Mouse (Mus musculus) c-Kit-negative CD71-positive TER-119-positive erythroid progenitor cells, embryonic 14.5 days (primary cell): ENCODE data around the gene Pi16.
A peak's percentile ranks its signal among the peaks of the same experiment; 100 is the strongest.

Experiments used
- DNase-seq: peaks from one replicate; pipeline ENCODE4 v3.0.0-alpha.2; 2013; ENCODE audit warnings: low read depth, low spot score

Pi16 gene

DNA sequence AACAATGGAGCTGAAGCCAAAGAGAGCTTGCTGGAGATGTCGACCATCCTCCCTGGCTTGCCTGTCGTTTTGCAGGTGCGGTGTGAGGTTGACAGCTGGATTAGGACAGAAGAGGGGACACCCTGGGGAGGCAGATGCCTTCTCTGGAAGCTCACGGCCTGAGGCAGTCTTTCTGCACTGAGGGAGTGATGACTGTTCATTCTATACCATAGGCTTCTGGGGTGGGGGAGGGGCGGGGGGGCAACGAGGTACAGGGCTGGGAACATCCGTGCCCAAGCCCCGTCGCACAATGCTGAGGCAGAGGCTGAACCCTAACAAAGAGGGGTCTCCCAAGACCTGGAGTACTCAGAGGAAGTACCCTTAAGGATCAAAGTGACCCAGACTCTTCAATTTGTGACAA is 39.4 kb downstream of the Pi16 start:
- no peak for DNase-seq

- no peak for DNase-seq
These were observed 41.4 kb downstream of the Pi16 start for GRCm38 (mm10) chr17:29358928-29359327.

GRCm38 (mm10) chr17:29360761-29361221 is 43.3 kb downstream of the Pi16 start, which contains the start of gene Fgd2:
Gene Fgd2 (plus strand): TSS chr17:29360914.
- DNase-seq, result no peak

DNA sequence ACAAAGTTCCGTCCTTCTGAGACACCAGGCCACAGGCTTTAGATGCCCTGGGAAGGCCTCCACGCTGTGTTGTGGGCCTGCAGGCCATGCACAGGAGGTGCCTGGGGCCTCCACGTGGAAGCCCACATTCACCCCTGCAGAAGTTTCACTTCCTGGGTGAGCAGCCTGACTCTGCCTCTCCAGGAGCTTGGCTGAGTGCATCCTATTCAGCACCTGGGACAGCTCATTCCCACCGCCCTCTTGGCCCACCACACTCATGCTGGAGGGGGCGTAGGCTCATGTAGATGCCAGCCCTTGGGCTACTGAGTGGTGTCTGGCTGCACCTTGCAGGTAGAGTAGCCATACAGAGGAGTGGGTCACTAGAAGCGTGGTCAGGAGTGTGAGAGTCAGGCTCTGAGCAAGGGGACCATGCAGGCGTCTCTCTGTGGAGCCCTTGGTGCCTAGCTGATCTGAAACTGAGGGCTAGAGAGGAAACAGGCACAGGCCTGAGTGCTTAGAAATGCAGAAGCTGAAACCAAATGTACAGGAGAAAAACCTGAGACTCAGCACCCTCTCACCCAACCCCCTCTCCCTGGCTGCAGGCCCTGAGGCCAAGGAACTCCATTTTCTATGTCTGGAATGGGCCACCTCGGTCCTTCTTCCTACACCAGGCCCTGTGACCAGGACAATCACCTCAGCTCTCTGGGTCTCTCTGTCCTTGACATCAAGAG is 44.7 kb downstream of the Pi16 start:
- DNase-seq, result no peak

DNA sequence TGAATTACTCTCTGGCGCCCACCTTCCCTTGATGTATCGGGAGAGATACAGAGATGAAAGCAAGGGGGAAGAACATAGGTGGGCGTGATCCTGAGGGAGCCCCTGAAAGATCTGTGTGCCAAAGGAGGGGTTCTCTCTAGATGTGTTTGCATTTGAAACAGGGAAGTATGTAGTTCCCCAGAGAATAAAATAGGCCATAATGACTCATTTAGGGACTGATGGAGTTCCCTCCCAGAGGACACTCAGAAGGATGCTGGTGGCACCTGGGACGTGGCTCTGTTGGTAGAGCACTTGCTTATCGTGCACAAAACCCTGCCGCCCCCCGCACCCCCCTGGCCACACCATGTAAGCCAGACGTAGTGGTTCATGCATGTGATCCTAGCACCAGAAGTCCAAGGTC is 45.6 kb downstream of the Pi16 start:
- no peak for DNase-seq

- DNase-seq, result no peak
These were observed 47.7 kb downstream of the Pi16 start for GRCm38 (mm10) chr17:29365105-29365621.

- no peak for DNase-seq
These were observed 51.2 kb downstream of the Pi16 start for GRCm38 (mm10) chr17:29368726-29369125.

GRCm38 (mm10) chr17:29370984-29371723 is 53.7 kb downstream of the Pi16 start:
- DNase-seq, result peak; percentile 72

DNA sequence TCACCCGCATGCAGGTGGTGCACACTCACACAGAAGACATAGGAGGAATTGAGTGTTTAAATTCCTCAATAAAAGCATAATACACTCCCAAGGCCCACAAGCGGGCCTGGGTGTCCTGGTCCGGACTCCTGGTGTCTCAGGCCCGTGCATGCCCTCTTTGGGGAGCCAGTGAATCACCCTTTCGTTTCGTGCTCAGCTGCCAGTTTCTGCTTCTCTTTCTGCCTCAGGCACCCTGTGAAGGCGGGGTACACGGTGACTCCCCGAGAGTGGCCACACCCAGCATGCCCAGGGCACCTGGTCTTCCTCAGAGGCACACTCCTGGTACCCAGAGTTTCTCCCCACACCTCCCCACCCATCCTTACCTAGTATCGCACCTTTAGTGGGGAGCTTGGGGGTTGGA is 58.4 kb downstream of the Pi16 start:
- no peak for DNase-seq

DNA sequence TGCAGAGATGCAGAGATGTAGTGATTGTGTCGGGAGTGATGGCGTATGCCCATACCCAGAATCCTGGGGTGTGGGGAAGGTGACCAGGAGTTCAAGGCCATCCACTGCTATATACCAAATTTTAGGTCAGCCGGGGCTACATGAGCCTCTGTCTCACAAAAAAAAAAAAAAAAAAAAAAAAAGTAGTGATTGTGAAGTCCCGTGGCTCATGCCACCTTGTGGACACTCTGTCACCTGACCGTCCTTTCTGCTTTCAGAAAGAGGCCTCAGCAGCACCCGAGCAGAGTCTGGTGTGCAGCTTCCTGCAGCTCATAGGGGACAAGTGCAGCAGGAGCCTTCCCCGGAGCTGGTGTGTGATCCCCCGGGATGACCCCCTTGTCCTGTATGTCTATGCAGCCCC is 60.6 kb downstream of the Pi16 start:
- no peak for DNase-seq
